Mouse (Mus musculus): ENCODE data around the gene Vwa2.

Gene Vwa2

DNA sequence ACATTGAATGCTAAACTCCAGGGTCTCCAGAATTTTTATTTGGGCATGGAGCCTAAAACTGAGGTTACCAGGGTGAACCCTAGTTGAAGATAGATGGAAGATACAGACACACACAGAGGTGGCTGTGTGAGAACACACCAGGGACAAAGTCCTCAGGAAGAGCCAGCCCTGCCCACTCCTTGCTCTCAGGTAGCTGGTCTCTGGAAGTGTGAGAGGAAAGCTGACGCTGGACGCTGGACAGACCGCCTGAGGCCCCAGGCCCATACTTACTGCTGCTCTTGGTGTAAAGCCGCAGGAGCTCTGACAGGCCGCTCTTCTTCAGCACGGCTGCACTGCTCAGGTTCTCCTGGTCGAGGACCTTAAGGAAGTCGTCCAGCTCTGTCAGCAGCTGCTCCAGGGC is 75.8 kb downstream of the Vwa2 start:
- DNase-seq (ENCODE audit: low spot score in 2 of 2) = no peak

DNA sequence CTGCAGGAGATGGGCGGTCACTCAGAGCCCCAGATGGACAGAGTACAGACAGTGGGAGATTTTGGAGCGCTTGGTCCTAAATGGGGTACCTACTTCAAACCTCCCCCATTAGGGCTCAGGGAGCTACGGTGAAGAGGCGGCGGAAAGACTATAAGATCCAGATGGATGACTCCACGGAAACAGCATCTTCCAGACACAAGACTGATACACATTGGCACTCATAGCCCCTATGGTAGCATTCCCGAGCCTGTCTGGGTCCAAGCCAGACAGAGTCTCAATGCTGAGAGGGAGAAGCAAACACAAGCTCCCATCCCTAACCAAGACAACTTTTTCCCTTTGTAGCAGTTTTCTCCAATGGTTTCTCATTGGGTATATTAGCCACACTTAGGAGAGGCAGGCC is 76.8 kb downstream of the Vwa2 start:
- DNase-seq (ENCODE audit: low spot score in 2 of 2) = no peak

DNA sequence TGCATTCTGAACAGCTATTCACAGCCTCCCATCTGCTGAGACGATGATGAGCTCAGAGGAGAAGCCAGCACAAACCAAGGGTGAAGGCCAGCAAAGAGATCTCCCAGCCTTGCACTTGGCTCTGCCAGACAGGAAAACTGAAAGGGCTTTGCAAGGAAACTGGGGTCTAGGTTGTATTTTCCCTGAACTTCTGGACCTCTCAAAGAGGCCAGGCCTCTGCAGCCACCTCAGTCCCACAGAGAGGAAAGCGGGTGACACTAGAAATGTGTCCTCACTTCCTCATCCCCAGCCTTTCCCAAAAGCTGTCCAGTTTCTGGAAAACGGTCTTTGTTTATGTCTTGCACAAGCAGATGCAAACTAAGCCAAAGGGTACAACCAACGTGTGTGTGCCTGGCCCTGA is 79.8 kb downstream of the Vwa2 start:
- no peak for DNase-seq (ENCODE audit: low spot score in 2 of 2)

GRCm38 (mm10) chr19:56954857-56955256 is 80.8 kb downstream of the Vwa2 start:
- DNase-seq (ENCODE audit: low spot score in 2 of 2) = no peak

DNA sequence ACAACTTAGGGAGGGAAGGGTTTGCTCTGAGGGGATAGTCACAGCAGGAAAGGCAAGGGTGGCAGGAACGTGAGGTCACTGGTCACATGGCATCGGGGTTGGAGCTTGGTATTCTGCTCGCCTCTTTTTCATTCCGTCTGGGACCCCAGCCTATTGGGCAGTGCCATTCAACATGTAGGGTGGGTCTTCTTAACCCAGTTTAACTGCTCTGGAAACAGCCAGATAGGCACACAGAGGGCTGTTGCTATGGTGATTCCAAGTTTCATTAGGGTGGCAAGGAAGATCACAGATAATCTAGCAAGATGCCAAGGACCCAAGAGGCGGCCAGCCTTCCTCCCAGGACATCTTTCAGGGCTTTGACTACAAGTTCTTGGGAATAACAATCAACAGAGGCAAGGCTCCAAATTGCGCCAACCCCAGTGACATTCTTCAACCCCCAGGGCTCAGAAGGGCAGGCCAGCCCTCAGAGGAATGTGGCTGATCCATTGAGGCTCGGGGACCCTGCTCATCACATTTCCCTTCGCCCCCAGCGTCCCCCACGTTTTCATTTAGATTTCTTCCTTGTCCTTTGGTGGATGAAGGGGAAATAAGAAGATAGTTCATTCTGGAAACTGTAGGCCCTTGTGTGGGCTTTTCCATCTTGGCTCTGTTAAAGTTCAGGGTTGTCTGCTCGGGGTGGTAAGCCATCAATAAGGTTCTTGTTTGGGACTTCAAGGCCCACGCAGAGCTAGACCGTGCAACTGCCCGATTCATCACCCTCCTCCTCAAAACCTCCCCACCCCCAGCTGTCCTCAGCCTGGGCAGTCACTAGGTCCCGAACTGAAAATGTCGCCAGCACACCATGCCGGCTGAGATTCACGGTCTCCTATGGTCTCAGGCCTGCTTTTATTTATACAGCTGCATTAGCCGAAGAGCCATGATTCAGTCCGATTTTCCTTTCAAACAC is 81.8 kb downstream of the Vwa2 start:
- no peak for DNase-seq (ENCODE audit: low spot score in 2 of 2)

GRCm38 (mm10) chr19:56958011-56958410 is 84.0 kb downstream of the Vwa2 start:
- DNase-seq (ENCODE audit: low spot score in 2 of 2) = no peak

DNA sequence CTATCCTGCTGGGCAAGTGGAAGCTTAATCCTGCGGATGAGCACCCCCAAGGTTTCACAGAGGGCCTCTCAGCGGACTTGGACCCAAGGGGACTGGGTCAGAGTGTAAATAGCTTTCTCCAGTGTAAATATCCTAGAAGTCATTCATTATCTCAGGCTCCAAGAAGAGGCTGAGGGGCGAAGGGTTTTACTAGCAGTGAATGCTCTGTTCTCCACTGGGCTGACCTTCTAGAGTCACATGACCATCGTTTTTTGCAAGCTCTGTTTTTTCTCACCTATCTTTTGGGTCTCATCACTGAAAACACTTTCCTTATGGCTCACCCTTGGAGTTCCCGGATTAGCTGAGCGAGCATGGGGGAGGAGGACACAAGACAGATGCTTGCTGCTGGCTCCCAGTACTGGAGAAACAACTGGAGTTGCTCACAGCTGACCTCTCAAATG is 84.6 kb downstream of the Vwa2 start:
- no peak for DNase-seq (ENCODE audit: low spot score in 2 of 2)

DNA sequence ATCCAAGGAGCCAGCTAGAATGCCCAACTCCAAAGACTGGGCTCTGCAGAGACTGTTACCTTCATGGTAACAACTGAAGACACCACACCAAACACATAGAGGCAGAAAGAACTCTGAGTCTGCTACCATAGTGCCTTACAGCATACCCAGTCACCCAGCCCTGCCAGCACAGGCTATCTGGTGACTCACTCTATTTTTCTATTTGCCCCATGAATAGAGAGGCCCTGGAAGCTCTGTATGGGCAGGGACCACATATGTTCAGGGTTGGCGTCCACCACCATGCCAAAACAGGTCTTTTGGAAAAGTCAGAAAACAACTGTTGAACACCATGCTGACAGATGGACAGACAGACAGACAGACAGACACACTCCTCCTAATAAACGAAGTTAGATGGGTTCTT is 85.0 kb downstream of the Vwa2 start:
- no peak for DNase-seq (ENCODE audit: low spot score in 2 of 2)

DNA sequence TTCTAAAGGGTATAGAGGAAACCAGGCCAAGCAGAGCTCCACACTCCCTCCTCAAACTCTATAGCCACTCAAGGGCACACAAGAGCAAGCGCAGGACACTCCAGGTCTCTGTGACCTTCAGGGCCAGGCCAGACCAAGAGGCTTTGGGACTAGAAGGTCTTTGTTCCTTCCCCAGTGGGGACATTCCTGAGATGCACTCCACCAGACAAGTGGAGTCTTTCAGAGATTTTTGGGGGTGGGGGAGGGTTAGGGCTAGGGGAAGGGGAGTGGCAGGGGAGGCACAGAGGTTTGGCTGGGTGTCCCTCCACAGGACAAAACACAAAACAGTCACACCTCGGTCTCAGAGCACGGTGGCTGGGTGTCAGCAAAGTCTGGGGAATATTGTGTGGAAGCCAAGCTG is 85.6 kb downstream of the Vwa2 start:
- DNase-seq (ENCODE audit: low spot score in 2 of 2) = no peak
